Mouse (Mus musculus) heart, postnatal 0 days (tissue): ENCODE measurements around the gene Rps11.

Source experiments
- CTCF ChIP-seq: IDR thresholded peaks from 2 replicates; pipeline ENCODE4 v1.5.1; 2016; ENCODE audit warnings: antibody characterized with exemption, control low read depth, low read depth
- EP300 ChIP-seq: IDR thresholded peaks from 2 replicates; pipeline ENCODE4 v1.6.1; 2016; ENCODE audit warnings: antibody characterized with exemption, low read depth

- no peak for TF ChIP-seq EP300
- TF ChIP-seq CTCF, result no peak
Measured at GRCm38 (mm10) chr7:45075405-45075804, 48.8 kb downstream of the Rps11 start.
